Mouse (Mus musculus) bone marrow macrophage, adult 2 months (primary cell): ENCODE measurements around the gene Fgf2.

ENCODE experiments used
- CTCF ChIP-seq: IDR thresholded peaks from 2 replicates; pipeline ENCODE4 v1.5.1; 2012; ENCODE audit warnings: low read depth, mild to moderate bottlenecking, low read length, moderate library complexity
- POLR2A ChIP-seq: IDR thresholded peaks from 2 replicates; pipeline ENCODE4 v1.6.1; 2012; ENCODE audit warnings: mild to moderate bottlenecking, low read depth, low read length, borderline replicate concordance

- no peak for TF ChIP-seq CTCF
- no peak for TF ChIP-seq POLR2A
Measured at GRCm38 (mm10) chr3:37334053-37334452, 14.1 kb upstream of the Fgf2 start.
